Mouse (Mus musculus): ENCODE data around the gene Atp5d. TPM values are rescaled to one million over a fixed set of nuclear protein-coding genes. Genes with fewer than 3 reads are reported as not detected.

Atp5d gene
- polyA plus RNA-seq, 1 experiment, result 445 TPM

GRCm38 (mm10) chr10:80142530-80142925, 4.1 kb downstream of the Atp5d start:
- no peak for TF ChIP-seq POLR2A (IDR thresholded peaks at IDR 0.05; ENCODE audit: borderline replicate concordance, extremely low read depth, insufficient read depth, insufficient read length, poor library complexity, severe bottlenecking)
- no peak for TF ChIP-seq CTCF (IDR thresholded peaks at IDR 0.05; ENCODE audit: borderline replicate concordance, extremely low read depth, insufficient read depth, insufficient read length)
- DNase-seq (ENCODE audit: low read depth), result no peak

- DNase-seq (ENCODE audit: low read depth), result no peak
- TF ChIP-seq POLR2A (IDR thresholded peaks at IDR 0.05; ENCODE audit: borderline replicate concordance, extremely low read depth, insufficient read depth, insufficient read length, poor library complexity, severe bottlenecking) (no peak), CTCF (IDR thresholded peaks at IDR 0.05; ENCODE audit: borderline replicate concordance, extremely low read depth, insufficient read depth, insufficient read length) (no peak)
Measured at GRCm38 (mm10) chr10:80143664-80144063, 5.2 kb downstream of the Atp5d start.

- TF ChIP-seq POLR2A (IDR thresholded peaks at IDR 0.05; ENCODE audit: borderline replicate concordance, extremely low read depth, insufficient read depth, insufficient read length, poor library complexity, severe bottlenecking), result no peak
- TF ChIP-seq CTCF (IDR thresholded peaks at IDR 0.05; ENCODE audit: borderline replicate concordance, extremely low read depth, insufficient read depth, insufficient read length), result no peak
Measured at GRCm38 (mm10) chr10:80144159-80144558, 5.7 kb downstream of the Atp5d start.

GRCm38 (mm10) chr10:80144864-80145838, 6.7 kb downstream of the Atp5d start:
- TF ChIP-seq CTCF (IDR thresholded peaks at IDR 0.05; ENCODE audit: borderline replicate concordance, extremely low read depth, insufficient read depth, insufficient read length) (peak; percentile 85), POLR2A (IDR thresholded peaks at IDR 0.05; ENCODE audit: borderline replicate concordance, extremely low read depth, insufficient read depth, insufficient read length, poor library complexity, severe bottlenecking) (no peak)
- peak; percentile 73 for DNase-seq (ENCODE audit: low read depth)

More at GRCm38 (mm10) chr10:80144159-80144558, 5.7 kb downstream of the Atp5d start:
- no peak for DNase-seq (ENCODE audit: low read depth)

- DNase-seq (ENCODE audit: low read depth), result no peak
- TF ChIP-seq POLR2A (IDR thresholded peaks at IDR 0.05; ENCODE audit: borderline replicate concordance, extremely low read depth, insufficient read depth, insufficient read length, poor library complexity, severe bottlenecking) (no peak), CTCF (IDR thresholded peaks at IDR 0.05; ENCODE audit: borderline replicate concordance, extremely low read depth, insufficient read depth, insufficient read length) (no peak)
Measured at GRCm38 (mm10) chr10:80145896-80146295, 7.5 kb downstream of the Atp5d start.

- DNase-seq (ENCODE audit: low read depth), result no peak
- TF ChIP-seq POLR2A (IDR thresholded peaks at IDR 0.05; ENCODE audit: borderline replicate concordance, extremely low read depth, insufficient read depth, insufficient read length, poor library complexity, severe bottlenecking), result no peak
- TF ChIP-seq CTCF (IDR thresholded peaks at IDR 0.05; ENCODE audit: borderline replicate concordance, extremely low read depth, insufficient read depth, insufficient read length), result no peak
Measured at GRCm38 (mm10) chr10:80146568-80147011, 8.2 kb downstream of the Atp5d start.

- no peak for TF ChIP-seq CTCF (IDR thresholded peaks at IDR 0.05; ENCODE audit: borderline replicate concordance, extremely low read depth, insufficient read depth, insufficient read length)
- DNase-seq (ENCODE audit: low read depth), result no peak
Measured at GRCm38 (mm10) chr10:80147146-80147718, 8.8 kb downstream of the Atp5d start.

DNA sequence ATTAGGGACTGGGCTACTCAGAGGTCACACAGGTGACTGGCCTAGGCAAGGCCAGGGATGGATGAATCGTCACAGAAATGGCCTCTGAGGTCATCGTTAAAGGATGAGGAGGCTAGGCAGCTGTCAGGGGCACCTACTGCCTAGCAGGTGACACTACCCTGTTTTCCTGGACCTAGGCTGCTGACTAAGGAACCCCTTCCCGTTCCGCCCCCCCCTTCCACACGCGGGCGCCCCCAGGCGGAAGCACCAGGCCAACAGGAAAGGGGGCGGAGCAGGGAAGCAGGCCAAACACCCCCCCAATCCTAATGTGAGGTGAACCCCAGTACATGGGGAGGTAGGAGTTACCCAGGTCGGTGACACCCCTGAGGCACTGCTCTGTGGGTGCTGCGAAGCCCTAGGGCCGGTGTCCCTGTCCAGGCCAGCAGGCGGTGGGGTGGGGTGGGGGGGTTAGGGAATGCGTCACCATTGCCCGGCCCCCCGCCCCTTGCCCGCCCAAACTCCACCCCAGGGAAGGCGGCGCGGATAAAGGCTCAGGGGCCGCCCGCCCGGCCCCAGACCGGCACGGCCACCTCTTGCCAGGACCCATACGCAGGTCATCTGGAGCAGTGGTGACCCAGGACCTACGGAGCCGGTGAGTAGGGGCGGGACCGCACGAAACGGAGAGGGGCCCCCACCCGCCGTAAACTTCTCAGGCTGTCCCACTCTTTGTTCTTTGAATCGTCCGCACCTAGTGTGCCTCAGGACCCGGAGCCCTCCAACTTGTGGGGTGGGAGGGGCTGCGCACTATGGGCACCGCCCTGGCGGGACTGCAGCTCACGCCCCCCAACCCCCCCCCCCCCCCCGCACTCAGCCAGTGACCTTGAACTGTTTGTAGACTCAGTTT, 9.5 kb downstream of the Atp5d start, which contains the start of gene Midn:
Midn (plus strand) TSS at position 554 of the 883 bp plus-strand sequence.
- TF ChIP-seq POLR2A (IDR thresholded peaks at IDR 0.05; ENCODE audit: borderline replicate concordance, extremely low read depth, insufficient read depth, insufficient read length, poor library complexity, severe bottlenecking), result peak; percentile 49; the same call in 1 of the 2 replicates
- TF ChIP-seq CTCF (IDR thresholded peaks at IDR 0.05; ENCODE audit: borderline replicate concordance, extremely low read depth, insufficient read depth, insufficient read length), result peak; percentile 53; the same call in 1 of the 2 replicates
- peak; percentile 83 for DNase-seq (ENCODE audit: low read depth)

DNA sequence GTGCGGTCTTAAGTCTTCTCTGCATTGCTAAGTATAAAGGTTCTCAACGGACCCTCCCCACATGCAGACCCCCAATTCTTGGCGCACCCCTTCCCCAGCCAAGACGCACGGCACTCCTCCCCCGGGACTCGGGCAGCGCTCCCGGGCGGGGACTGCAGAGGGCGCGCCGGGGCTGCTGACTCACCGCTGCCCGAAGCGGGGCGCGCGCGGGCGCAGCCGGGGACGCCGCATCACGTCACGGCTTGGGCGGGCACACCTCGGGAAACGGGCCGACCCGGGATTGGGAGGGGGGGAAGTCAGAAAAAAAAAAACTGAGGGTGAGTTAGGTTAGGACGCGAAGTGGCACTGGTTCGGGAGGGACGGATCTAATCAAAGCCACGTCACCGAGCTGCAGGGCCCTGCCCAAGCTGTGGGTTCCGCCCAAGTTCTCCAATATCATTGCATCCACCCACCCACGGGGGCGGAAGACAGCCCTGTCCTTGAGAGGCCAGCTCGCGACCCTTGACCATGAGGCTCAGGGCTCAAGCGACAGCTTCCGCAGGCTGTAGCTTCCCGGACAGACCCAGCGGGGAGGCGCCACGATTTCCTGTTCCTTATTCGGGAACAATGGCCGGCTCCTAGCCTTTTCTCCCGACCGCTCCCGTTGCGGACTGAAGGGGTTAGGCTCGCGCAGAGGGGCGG, 10.3 kb downstream of the Atp5d start:
- peak; percentile 29; the same call in 1 of the 2 replicates for TF ChIP-seq POLR2A (IDR thresholded peaks at IDR 0.05; ENCODE audit: borderline replicate concordance, extremely low read depth, insufficient read depth, insufficient read length, poor library complexity, severe bottlenecking)
- TF ChIP-seq CTCF (IDR thresholded peaks at IDR 0.05; ENCODE audit: borderline replicate concordance, extremely low read depth, insufficient read depth, insufficient read length), result peak; percentile 65
- peak; percentile 98 for DNase-seq (ENCODE audit: low read depth)

Measured in brain, embryonic 14.5 days (tissue).